Mouse (Mus musculus): Measurements from ENCODE around the gene Cyp2c70.
"Not testable (repeated sequence)": the region's sequence is repeated elsewhere in the genome, so short reads cannot be mapped to it uniquely, and the experiment has no call there.

Cyp2c70 gene

DNA sequence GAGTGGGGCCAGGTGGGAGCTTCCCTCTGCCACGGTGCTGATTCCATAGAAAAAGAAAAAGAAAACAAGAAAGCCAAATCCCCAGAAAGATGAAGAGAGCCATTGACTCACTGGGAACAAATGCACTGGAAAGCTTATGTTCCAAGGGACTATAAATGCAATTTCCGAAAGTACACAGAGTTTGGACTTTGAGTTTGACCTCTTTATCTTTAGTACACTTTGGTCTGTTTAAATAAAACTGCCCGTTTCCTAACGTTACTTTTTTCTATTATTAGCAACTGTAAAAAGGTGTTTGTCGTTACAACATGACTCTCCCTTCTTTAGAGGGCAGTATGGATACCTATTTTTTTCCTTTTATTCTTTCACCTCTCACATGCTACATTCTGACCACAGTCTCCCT is at the start of gene Cyp2c70:
Gene Cyp2c70, minus strand, starts transcription at position 174 of the 400 bp plus-strand sequence.
- DNase-seq (ENCODE audit: low spot score in 2 of 2), result no peak

DNA sequence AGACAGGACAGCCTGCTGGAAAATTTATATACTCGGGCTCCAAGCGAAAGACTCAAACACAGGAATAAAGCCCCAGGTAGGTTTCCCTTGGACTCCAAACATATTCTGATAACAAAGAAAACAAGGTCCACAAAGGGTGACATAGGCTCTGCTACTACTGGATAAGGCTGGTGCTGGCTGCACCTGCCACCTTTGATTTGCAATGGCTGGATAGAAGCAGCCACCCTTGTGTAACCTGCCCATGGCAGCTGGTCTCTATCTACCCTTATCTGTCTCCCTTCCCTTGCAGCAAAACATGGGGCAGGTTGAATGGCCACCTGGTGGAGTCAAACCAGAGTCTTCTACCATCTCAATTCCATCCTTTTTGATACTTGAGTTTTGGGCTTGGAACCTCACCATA is 45.4 kb upstream of the Cyp2c70 start:
- DNase-seq (ENCODE audit: low spot score in 2 of 2), result no peak

DNA sequence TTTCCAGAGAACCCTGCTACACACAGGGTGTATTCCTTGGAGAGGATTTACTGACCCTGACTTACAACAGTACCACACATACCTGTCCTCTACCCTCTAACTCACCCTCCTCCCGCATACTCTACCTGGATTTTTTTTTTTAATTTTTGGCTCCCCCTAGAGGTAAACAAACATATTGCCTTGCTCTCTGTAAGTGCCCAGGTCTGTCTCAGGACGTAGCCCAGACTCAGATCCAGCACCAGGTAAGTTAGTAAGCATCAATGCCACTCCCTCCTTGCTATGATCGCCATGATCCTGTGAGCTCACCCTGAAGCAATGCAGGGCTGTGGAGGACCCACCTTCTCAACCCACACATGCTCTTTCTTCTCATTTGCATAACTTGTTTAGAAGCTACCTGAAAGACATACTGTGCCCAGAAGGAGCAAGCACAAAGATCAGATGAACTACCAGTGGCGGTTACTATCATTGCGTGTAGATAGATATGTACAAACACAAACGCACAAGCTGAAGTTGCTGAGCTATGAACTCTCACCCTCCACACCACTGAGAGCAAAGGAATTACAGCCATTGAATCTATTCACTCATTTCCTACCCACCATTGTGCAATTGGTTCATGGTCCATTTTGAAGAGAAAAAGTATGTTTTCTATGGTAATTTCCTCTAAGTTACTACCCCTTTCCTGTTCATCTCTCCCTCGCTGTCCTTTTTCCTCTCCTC is 44.9 kb upstream of the Cyp2c70 start:
- DNase-seq (ENCODE audit: low spot score in 2 of 2), result no peak

DNA sequence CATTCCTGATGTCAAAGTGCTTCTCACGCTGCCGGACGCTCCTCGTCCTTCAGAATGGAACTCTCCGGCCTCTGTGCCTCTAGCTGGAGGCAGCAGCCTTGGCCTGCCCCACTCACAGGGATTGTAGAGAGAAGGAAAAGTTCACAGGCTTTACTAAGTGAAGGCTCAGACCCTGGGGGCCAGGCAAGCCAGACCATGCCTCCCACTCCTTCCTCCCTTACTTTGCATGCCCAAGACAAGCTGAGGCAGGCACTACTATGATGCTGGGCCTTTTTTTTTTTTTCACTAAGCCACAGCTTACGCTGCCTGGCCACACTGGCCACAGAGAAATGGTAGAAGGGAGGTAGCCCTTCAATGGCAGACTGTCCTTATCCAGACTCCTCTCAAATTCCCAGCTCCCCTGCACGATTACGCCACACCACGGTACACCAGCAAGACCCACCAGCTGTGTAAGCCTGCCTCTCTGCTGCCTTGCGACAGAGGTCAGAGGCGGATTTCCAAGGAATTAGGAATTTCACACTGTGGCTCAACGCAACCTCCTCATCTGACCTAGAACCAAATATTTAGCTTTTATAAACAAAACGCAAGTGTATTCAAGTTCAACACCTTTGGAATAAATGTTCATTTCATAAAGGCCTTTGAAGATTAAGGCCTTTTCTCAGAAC is 44.1 kb upstream of the Cyp2c70 start:
- DNase-seq (ENCODE audit: low spot score in 2 of 2), result no peak

DNA sequence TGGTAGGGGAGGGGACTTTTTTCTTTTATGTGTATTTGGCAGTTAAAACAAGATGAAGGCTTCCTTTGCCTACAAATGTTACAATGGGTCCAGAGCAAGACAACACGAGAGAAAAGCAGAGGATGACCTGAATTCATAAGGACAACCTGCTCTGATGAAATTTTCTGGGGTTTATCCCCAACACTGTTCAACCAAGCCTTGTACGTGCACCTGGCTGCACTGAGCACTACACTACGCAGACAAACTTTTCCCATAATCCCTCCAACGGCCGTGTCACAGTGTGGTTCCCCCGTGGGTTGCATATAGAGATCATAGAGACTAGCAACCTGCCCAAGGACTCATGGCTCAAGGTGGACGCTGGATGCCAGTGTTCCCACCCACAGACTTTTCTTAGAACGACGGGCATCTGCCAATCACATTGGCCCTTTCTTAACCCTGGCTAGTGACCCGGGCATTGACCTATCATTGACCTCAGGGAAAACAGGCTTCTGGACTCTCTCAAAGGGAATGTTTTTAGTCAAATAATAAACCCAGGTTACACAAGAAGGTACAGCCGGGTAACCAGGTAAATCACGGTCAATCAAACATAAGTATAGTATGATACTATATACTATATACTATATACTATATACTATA is 39.5 kb upstream of the Cyp2c70 start:
- no peak for DNase-seq (ENCODE audit: low spot score in 2 of 2)

DNA sequence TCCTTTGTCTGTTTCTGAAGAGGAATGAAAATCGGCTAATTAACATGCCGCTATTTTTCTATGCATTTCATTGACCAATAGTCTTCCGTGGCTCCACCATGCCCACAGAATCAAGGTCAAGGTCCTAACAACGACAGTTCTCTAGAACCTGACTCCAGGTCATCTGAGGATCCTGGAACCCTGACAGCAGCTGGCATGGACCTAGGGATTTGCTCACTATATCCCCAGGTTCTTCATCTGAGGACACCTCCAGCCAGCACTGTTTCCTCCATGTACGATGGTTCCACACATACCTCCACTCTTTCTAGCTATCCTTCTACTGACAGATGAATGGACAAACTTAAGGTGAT is 38.6 kb upstream of the Cyp2c70 start:
- no peak for DNase-seq (ENCODE audit: low spot score in 2 of 2)

DNA sequence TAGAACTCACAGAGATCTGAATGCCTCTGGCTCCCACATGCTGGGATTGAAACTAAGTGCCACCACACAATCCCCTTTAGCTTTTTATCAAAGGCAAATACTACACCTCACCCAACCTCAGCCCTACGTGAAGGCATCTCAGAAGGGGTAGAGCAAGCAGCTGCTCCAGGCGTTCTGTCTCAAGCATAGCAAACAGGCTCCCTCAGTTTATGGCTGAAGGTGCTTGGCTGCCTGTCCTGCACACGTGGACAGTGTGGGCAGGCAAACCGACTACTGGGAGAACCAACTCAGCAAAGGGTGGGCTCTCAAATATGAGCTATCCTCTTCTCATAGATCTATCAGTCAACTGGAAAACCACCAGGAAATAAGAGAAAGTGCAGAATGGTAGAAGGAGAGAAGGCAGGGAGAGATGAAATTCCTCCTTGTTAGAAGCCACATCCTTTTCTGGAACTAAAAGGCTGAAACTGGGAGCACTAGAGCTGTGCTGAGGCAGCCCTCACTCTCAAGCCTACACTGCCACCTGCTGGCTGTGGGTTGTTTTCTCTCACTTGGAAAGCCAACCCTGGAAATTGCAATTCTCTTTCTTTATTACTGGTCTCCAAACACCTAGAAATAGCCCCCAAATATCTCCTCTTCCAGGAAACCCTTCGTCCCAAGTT is 38.1 kb upstream of the Cyp2c70 start:
- peak in 1 of 2 experiments; percentile 41 for DNase-seq (ENCODE audit: low spot score in 2 of 2)

DNA sequence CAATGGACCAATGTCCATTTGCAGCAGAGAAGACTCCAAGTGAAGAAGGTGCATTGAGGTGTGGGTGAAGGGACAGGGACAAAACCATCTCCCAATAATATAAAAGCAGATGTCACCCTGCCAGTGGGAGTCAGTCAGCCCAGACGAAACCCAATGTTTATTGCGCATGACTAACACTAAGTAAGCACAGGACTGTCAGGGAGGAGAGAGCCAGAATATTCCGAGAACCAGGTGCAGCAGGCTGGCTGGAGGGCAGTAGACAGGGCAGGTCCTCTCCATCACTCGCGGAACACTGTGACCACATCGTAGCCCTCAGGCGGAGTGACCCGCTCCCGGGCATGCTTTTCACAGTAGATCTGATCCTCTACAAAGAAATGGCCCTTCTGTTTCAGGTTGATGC is 35.2 kb upstream of the Cyp2c70 start:
- not testable (repeated sequence) for DNase-seq (ENCODE audit: low spot score in 2 of 2)

DNA sequence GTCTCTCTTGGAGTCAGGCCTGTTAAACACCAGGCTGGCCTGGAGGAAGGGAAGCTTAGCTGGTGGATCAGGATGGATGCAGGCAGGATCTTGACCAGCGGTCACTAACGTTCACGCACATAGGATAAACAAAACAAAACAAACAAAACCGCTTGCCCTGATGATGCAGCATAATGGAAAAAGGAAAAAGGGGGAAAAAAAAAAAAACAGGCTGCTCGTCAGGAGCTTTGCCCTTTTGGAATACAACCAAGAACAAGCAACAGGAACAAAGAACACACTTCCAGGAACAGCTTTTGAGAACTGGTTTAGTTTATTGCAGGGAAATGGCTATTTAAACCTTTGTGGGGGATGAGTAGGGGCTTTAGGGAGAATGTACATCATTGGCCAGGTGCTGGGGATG is 33.7 kb upstream of the Cyp2c70 start:
- no peak for DNase-seq (ENCODE audit: low spot score in 2 of 2)

DNA sequence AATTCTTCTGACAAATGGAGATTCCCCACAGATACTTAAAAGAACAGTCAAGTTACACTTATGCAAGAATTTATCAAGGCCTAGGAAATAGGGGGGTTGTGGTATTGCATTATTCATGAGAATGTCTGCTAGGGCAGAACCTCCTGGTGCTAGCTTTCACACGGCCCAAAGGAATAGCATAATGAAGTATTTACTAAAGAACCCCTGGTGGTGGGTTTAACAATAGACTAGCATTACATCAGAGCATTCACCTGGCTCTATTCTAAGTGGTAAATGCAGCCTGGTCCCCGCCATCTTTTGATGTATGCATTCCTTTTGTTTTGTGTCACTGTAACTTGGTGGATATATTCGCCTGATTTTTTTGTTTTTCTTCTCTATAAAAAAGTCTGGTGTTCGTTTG is 15.8 kb upstream of the Cyp2c70 start:
- not testable (repeated sequence) for DNase-seq (ENCODE audit: low spot score in 2 of 2)

DNA sequence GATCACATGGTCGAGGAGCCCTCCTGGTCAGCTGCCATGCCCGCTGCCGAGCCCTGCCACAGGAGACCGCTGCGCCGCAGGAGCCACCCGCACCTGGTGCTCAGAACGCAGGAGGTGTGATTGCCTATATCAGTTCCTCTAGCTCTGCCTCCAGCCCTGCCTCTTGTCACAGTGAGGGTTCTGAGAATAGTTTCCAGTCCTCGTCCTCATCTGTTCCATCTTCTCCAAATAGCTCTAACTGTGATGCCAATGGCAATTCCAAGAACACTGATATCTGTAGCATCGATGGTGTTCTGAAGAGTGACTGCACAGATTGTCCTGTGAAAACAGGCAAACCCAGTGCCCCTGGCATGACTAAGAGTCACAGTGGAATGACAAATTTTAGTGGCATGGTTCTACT is 3.5 kb upstream of the Cyp2c70 start:
- no peak for DNase-seq (ENCODE audit: low spot score in 2 of 2)

DNA sequence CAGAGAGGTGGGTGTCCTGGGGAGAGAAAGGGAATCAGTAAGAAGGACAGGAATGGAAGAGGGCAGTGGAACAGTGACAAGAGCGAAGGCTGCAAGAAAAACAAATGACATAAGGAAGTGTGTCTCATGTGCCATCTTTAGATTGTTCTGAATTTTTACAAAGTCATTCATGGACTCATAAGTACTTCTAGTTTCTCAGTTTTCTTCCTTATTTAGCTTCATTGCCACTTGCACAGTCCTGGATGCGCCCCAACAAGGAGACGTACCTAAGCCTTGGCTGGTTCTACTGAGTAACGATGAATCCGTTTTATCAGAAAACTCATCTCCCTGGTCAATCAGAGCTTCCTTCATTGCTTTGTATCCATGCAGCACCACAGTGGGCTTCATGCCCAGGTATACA is 3.5 kb downstream of the Cyp2c70 start:
- no peak for DNase-seq (ENCODE audit: low spot score in 2 of 2)

DNA sequence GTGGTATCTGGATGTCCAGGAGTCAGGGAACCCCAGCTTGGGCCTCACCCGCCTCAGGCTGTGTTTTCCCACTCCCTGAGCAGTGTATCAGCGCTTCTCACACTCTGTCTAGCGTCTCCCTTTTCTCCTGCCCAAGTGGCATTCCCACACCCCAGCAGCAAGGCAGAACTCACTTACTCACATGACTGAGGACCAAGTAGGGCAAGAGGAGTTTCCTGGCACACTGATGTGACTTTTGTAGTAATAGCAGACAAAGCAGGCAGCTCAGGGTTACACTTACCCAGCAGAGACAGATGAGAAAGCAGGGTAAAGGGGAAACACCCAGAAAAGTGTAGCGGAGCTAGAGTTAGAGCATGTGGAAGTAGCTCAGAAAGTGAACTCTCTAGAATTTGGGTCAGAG is 8.8 kb downstream of the Cyp2c70 start:
- DNase-seq (ENCODE audit: low spot score in 2 of 2), result no peak

DNA sequence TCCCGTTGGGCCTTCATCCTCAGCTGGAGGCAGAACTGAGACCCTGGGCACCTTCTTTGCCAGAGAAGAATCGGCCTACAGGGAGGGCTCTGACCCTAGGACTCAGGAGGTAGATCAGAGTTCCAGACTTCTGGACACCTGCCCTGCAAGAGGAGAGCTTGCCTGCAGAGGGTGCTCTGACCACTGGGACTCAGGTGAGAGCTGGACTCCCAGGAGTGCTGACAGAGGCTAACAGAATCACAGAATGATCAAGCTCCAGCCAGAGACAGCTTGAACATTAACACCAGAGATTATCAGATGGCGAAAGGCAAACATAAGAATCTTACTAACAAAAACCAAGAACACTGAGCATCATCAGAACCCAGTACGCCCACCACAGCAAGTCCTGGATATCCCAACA is 18.7 kb downstream of the Cyp2c70 start:
- DNase-seq (ENCODE audit: low spot score in 2 of 2), result not testable (repeated sequence)

DNA sequence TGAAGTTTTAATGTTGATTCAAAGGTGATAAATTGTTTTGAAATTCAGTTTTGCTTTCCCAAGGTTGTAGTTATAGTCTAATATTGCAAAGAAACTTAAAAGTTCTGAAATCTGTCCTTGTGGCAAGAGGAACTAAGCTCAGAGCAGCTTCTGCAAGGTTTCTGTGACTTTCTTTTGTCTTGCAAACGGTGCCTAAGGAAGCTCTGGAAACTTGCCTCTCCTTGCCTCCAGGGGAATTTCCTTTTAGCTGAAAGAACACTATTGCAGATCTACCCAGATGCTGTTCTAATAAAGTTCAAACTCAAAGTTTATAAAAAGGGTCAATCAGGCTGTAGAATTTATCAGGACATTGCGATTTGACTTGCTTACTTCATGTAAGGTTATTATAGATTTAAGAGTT is 60.1 kb downstream of the Cyp2c70 start:
- not testable (repeated sequence) for DNase-seq (ENCODE audit: low spot score in 2 of 2)

DNA sequence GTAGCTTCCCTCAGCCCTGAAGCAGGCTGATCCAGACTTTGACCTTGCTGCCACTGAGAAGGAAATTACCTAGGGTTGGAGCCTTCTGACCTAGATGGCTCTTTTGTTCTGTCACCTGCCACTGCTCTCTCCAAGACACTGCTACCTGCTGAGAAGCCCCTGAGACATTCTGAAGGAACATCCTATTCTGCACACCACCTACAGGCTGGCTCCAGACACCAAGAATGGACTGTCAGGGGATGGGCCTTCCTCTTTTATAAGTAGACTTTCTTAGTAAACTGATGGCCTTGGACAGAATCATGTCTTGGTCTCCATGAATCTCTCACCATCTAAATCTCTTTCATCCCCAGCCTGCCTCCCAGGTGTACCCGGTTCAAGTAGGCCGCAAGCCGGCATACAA is 62.0 kb downstream of the Cyp2c70 start:
- not testable (repeated sequence) for DNase-seq (ENCODE audit: low spot score in 2 of 2)

DNA sequence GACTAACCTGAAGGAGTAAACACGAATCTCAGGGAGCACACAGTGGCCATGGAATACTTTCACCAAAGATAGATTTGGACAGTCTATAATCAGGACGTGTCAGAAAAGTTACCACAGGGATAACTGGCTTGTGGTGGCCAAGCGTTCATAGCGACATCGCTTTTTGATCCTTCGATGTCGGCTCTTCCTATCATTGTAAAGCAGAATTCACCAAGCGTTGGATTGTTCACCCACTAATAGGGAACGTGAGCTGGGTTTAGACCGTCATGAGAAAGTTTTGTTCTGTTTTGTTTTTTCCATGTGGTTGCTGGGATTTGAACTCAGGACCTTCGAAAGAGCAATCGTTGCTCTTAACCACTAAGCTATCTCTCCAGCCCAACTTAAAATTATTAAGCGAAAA is 67.5 kb downstream of the Cyp2c70 start:
- not testable (repeated sequence) for DNase-seq (ENCODE audit: low spot score in 2 of 2)
